Mouse (Mus musculus) neural tube, embryonic 15.5 days (tissue): ENCODE measurements around the gene Farsb. TPM values are rescaled to one million over a fixed set of nuclear protein-coding genes. Genes with fewer than 3 reads are reported as not detected.
"Not testable (repeated sequence)": the region's sequence is repeated elsewhere in the genome, so short reads cannot be mapped to it uniquely, and the experiment has no call there.

ENCODE experiments used
- ATAC-seq: fragments of 200-750 bp; cut with Nextera tagmentation; 2 replicates; pipeline ENCODE4 v1.8.0; 2017; ENCODE audit warnings: mild to moderate bottlenecking, moderate TSS enrichment, moderate library complexity; ENCODE audit not compliant: low FRiP score
- H3K27ac ChIP-seq: fragments of 300-500 bp; sonication (generic); replicated peaks from 2 replicates; pipeline ENCODE4 v1.5.1; 2015; ENCODE audit warnings: mild to moderate bottlenecking, inconsistent platforms
- H3K27me3 ChIP-seq: fragments of 300-500 bp; sonication (generic); replicated peaks from 2 replicates; pipeline ENCODE4 v1.6.1; 2015; ENCODE audit warnings: inconsistent platforms
- H3K36me3 ChIP-seq: fragments of 300-500 bp; sonication (generic); 2 replicates; pipeline ENCODE4 v1.6.1; 2015; ENCODE audit warnings: inconsistent platforms
- H3K4me1 ChIP-seq: fragments of 300-500 bp; sonication (generic); 2 replicates; pipeline ENCODE4 v1.6.1; 2015; ENCODE audit warnings: inconsistent platforms
- H3K4me2 ChIP-seq: fragments of 300-500 bp; sonication (generic); 2 replicates; pipeline ENCODE4 v1.6.1; 2015; ENCODE audit warnings: inconsistent platforms, mild to moderate bottlenecking, moderate library complexity
- H3K4me3 ChIP-seq: fragments of 300-500 bp; sonication (generic); replicated peaks from 2 replicates; pipeline ENCODE4 v1.5.1; 2015; ENCODE audit warnings: mild to moderate bottlenecking, inconsistent platforms
- H3K9ac ChIP-seq: fragments of 300-500 bp; sonication (generic); replicated peaks from 2 replicates; pipeline ENCODE4 v1.6.1; 2015; ENCODE audit warnings: mild to moderate bottlenecking, inconsistent platforms
- H3K9me3 ChIP-seq: fragments of 300-500 bp; sonication (generic); replicated peaks from 2 replicates; pipeline ENCODE4 v1.6.1; 2016; ENCODE audit warnings: inconsistent platforms
- WGBS: fragments of 180-500 bp; shearing (Covaris S2); methylation state at CpG from one replicate; pipeline ENCODE4 v1.1.7; 2015; ENCODE audit warnings: mixed read lengths; 5-methylcytosine and 5-hydroxymethylcytosine counted together
- polyA plus RNA-seq: library from polyadenylated mRNA; unstranded; fragments of >200 nt; fragmentation: Nextera tagmentation; extraction: Ambion mirVana; gene quantifications from 2 replicates; pipeline ENCODE4 v1.2.1, GENCODE M21; 2015

Gene Farsb
- polyA plus RNA-seq, 1 experiment from 2014 or later: 160 TPM

- H3K4me2 ChIP-seq: no peak overlapping the region
- no peaks in the 10 kb centered on the region for H3K36me3 ChIP-seq
- H3K4me3 ChIP-seq: no peak overlapping the region
- H3K27me3 ChIP-seq: no peaks in the 10 kb centered on the region
- no peak overlapping the region for H3K9ac ChIP-seq
- H3K9me3 ChIP-seq: no peaks in the 10 kb centered on the region
- WGBS: 88% methylated on average over 7 of the region's 7 CpGs
- H3K27ac ChIP-seq: no peak overlapping the region
- no peaks in the 10 kb centered on the region for H3K4me1 ChIP-seq
- no peak for ATAC-seq
These were observed 30.2 kb upstream of the Farsb start for GRCm38 (mm10) chr1:78518907-78519306.

- Histone ChIP-seq H3K9me3 (no peaks in the 10 kb centered on the region), H3K4me1 (peaks cover 6% of the 10 kb centered on the region), H3K27ac (no peak overlapping the region), H3K4me2 (no peak overlapping the region), H3K27me3 (no peaks in the 10 kb centered on the region), H3K9ac (no peak overlapping the region), H3K36me3 (no peaks in the 10 kb centered on the region), H3K4me3 (no peak overlapping the region)
- 83% methylated on average over 8 of the region's 8 CpGs for WGBS
- no peak for ATAC-seq
These were observed 24.1 kb upstream of the Farsb start for GRCm38 (mm10) chr1:78512756-78513155.

GRCm38 (mm10) chr1:78511621-78512160 lies 23.0 kb upstream of the Farsb start, which contains the start of gene BC035947:
BC035947 (minus strand) TSS chr1:78512158.
- ATAC-seq: peak; percentile 55
- H3K27ac ChIP-seq: no peak within 1 kb of the TSS
- 4% methylated on average over 25 of the region's 25 CpGs for WGBS
- H3K9me3 ChIP-seq: no peaks in the 10 kb centered on the region
- H3K4me2 ChIP-seq: peak within 1 kb of the TSS; percentile 64
- peaks cover 6% of the 10 kb centered on the region for H3K4me1 ChIP-seq
- peak within 1 kb of the TSS; percentile 45 for H3K9ac ChIP-seq
- H3K27me3 ChIP-seq: no peaks in the 10 kb centered on the region
- no peaks in the 10 kb centered on the region for H3K36me3 ChIP-seq
- peak within 1 kb of the TSS; percentile 40 for H3K4me3 ChIP-seq

GRCm38 (mm10) chr1:78510862-78511261 lies 22.2 kb upstream of the Farsb start, which contains the start of gene Mogat1:
Mogat1 (plus strand) TSS chr1:78510991.
- no peaks in the 10 kb centered on the region for H3K9me3 ChIP-seq
- no peaks in the 10 kb centered on the region for H3K27me3 ChIP-seq
- H3K4me1 ChIP-seq: peaks cover 6% of the 10 kb centered on the region
- H3K27ac ChIP-seq: no peak within 1 kb of the TSS
- peak within 1 kb of the TSS; percentile 40 for H3K4me3 ChIP-seq
- peak within 1 kb of the TSS; percentile 45 for H3K9ac ChIP-seq
- WGBS: 72% methylated on average over 5 of the region's 5 CpGs
- no peaks in the 10 kb centered on the region for H3K36me3 ChIP-seq
- peak within 1 kb of the TSS; percentile 64 for H3K4me2 ChIP-seq
- ATAC-seq: no peak

GRCm38 (mm10) chr1:78507137-78507536 lies 18.4 kb upstream of the Farsb start:
- no peak for ATAC-seq
- Histone ChIP-seq H3K4me2 (no peak overlapping the region), H3K4me1 (peaks cover 6% of the 10 kb centered on the region), H3K9ac (no peak overlapping the region), H3K4me3 (no peak overlapping the region), H3K27ac (no peak overlapping the region), H3K9me3 (no peaks in the 10 kb centered on the region), H3K27me3 (no peaks in the 10 kb centered on the region), H3K36me3 (no peaks in the 10 kb centered on the region)
- WGBS: 51% methylated on average over 1 of the region's 1 CpGs

GRCm38 (mm10) chr1:78502527-78502926 lies 13.8 kb upstream of the Farsb start:
- H3K27ac ChIP-seq: no peak overlapping the region
- no peaks in the 10 kb centered on the region for H3K4me1 ChIP-seq
- H3K36me3 ChIP-seq: no peaks in the 10 kb centered on the region
- H3K4me3 ChIP-seq: no peak overlapping the region
- H3K27me3 ChIP-seq: no peaks in the 10 kb centered on the region
- no peaks in the 10 kb centered on the region for H3K9me3 ChIP-seq
- WGBS: 93% methylated on average over 6 of the region's 6 CpGs
- H3K4me2 ChIP-seq: no peak overlapping the region
- H3K9ac ChIP-seq: no peak overlapping the region
- ATAC-seq: no peak

GRCm38 (mm10) chr1:78501856-78502255 lies 13.2 kb upstream of the Farsb start:
- WGBS: 93% methylated on average over 12 of the region's 12 CpGs
- H3K27ac ChIP-seq, ATAC-seq, H3K4me3 ChIP-seq, H3K4me2 ChIP-seq, H3K9ac ChIP-seq, H3K36me3 ChIP-seq, H3K4me1 ChIP-seq, H3K9me3 ChIP-seq, H3K27me3 ChIP-seq: not testable (repeated sequence)

- H3K4me1 ChIP-seq: no peaks in the 10 kb centered on the region
- no peak overlapping the region for H3K4me3 ChIP-seq
- H3K27me3 ChIP-seq: no peaks in the 10 kb centered on the region
- no peak overlapping the region for H3K27ac ChIP-seq
- H3K4me2 ChIP-seq: no peak overlapping the region
- no peaks in the 10 kb centered on the region for H3K36me3 ChIP-seq
- 93% methylated on average over 16 of the region's 16 CpGs for WGBS
- no peak for ATAC-seq
- no peaks in the 10 kb centered on the region for H3K9me3 ChIP-seq
- H3K9ac ChIP-seq: no peak overlapping the region
These were observed 12.3 kb upstream of the Farsb start for GRCm38 (mm10) chr1:78501036-78501435.

GRCm38 (mm10) chr1:78490143-78490542 lies 1.4 kb upstream of the Farsb start:
- no peak for ATAC-seq
- Histone ChIP-seq H3K9ac (no peak overlapping the region), H3K27ac (no peak overlapping the region), H3K4me2 (no peak overlapping the region), H3K36me3 (no peaks in the 10 kb centered on the region; the same call in 1 of the 2 replicates), H3K4me1 (peaks cover 21% of the 10 kb centered on the region), H3K9me3 (no peaks in the 10 kb centered on the region), H3K27me3 (peaks cover 5% of the 10 kb centered on the region; the same call in 1 of the 2 replicates), H3K4me3 (no peak overlapping the region)
- WGBS: 75% methylated on average over 1 of the region's 1 CpGs

- peaks cover 24% of the 10 kb centered on the region for H3K4me1 ChIP-seq
- peak overlapping the region; percentile 72 for H3K27ac ChIP-seq
- under 1% methylated on average over 28 of the region's 28 CpGs for WGBS
- ATAC-seq: no peak; the same call in none of the 2 replicates
- peak overlapping the region; percentile 87 for H3K4me2 ChIP-seq
- H3K36me3 ChIP-seq: no peaks in the 10 kb centered on the region; the same call in 1 of the 2 replicates
- peaks cover 5% of the 10 kb centered on the region; the same call in 1 of the 2 replicates for H3K27me3 ChIP-seq
- H3K9me3 ChIP-seq: no peaks in the 10 kb centered on the region
- peak overlapping the region; percentile 100 for H3K4me3 ChIP-seq
- H3K9ac ChIP-seq: peak overlapping the region; percentile 87
These were observed 308 bp downstream of the Farsb start for GRCm38 (mm10) chr1:78488427-78488751.

GRCm38 (mm10) chr1:78484361-78484760 lies 4.3 kb downstream of the Farsb start:
- Histone ChIP-seq H3K4me1 (peaks cover 19% of the 10 kb centered on the region), H3K4me2 (no peak overlapping the region), H3K9me3 (no peaks in the 10 kb centered on the region), H3K4me3 (no peak overlapping the region), H3K27me3 (no peaks in the 10 kb centered on the region), H3K36me3 (peaks cover 10% of the 10 kb centered on the region; the same call in 1 of the 2 replicates), H3K9ac (no peak overlapping the region), H3K27ac (no peak overlapping the region)
- 66% methylated on average over 2 of the region's 2 CpGs for WGBS
- no peak for ATAC-seq

GRCm38 (mm10) chr1:78483430-78483829 lies 5.3 kb downstream of the Farsb start:
- no peak overlapping the region for H3K4me2 ChIP-seq
- no peak for ATAC-seq
- H3K9me3 ChIP-seq: no peaks in the 10 kb centered on the region
- no peak overlapping the region for H3K4me3 ChIP-seq
- H3K27ac ChIP-seq: no peak overlapping the region
- peaks cover 11% of the 10 kb centered on the region; the same call in 1 of the 2 replicates for H3K36me3 ChIP-seq
- H3K4me1 ChIP-seq: peaks cover 18% of the 10 kb centered on the region
- no peaks in the 10 kb centered on the region for H3K27me3 ChIP-seq
- no peak overlapping the region for H3K9ac ChIP-seq
- 87% methylated on average over 3 of the region's 3 CpGs for WGBS
